Mouse (Mus musculus) C2C12 (cell line): Measurements from ENCODE around the gene Hip1r.

Experiments used
- CEBPB ChIP-seq: IDR thresholded peaks from one replicate; pipeline ENCODE4 v1.6.1; 2011; ENCODE audit warnings: low read depth, mild to moderate bottlenecking, control low read depth, moderate library complexity
- CTCF ChIP-seq: IDR thresholded peaks from one replicate; pipeline ENCODE4 v1.5.1; 2011; ENCODE audit not compliant: control insufficient read depth, insufficient read depth, insufficient read length
- FOSL1 ChIP-seq: IDR thresholded peaks from one replicate; pipeline ENCODE4 v1.8.0; 2011; ENCODE audit warnings: mild to moderate bottlenecking, low read length; ENCODE audit not compliant: poor library complexity, insufficient read depth, severe bottlenecking
- MYOD1 ChIP-seq: IDR thresholded peaks from one replicate; pipeline ENCODE4 v1.6.1; 2011; ENCODE audit warnings: low read depth; ENCODE audit not compliant: control insufficient read depth, insufficient read length
- MYOG ChIP-seq: IDR thresholded peaks from one replicate; pipeline ENCODE4 v1.6.1; 2011; ENCODE audit not compliant: control insufficient read depth, insufficient read length; ENCODE audit errors: extremely low read depth
- USF1 ChIP-seq: IDR thresholded peaks from one replicate; pipeline ENCODE4 v1.6.1; 2011; ENCODE audit warnings: low read depth, mild to moderate bottlenecking, control low read depth, moderate library complexity

- TF ChIP-seq CTCF (no peak), USF1 (no peak), FOSL1 (no peak), MYOD1 (no peak), MYOG (no peak), CEBPB (no peak)
These were observed 1.2 kb downstream of the Hip1r start for GRCm38 (mm10) chr5:123974616-123975111.
